In the genomic region with DNA sequence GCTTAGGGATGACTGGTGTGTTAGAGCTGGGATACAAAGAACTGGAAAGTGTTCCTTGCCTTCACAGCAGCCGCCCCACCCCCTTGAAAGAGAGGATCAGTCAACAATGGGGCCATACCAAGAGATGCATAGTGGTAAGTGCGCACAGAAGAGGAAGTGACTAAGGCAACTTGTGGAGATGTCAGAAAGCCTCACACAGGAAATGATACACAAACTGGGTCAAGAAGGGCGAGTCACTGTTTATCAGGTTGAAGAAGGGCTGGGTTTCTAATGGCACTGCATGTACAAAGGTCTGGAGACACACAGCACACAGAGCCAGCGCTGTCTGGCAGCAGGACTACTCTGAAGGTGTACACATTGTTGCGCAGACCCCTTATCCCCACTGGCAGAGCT, we compare ENCODE assay signal across 11 mouse cellular contexts. TPM values are rescaled to one million over a fixed set of nuclear protein-coding genes. Genes with fewer than 3 reads are reported as not detected.
DNase-seq lines count a peak whose midpoint lies in the region; ATAC-seq and TF ChIP-seq lines count a peak whose summit lies in the region.
"Had no signal": no experiment of that assay in that cellular context is flagged by ENCODE, and none has a peak within 500 bp of the region (broad histone marks: within the 10 kb centered on the region; RNA-seq: fewer than 3 reads in every experiment).

No protein-coding gene starts in this region.

- no peaks in the 10 kb centered on the region for H3K9me3 ChIP-seq in liver, postnatal 0 days (ENCODE audit: low read length)
- no peaks in the 10 kb centered on the region for H3K9me3 ChIP-seq in forebrain, postnatal 0 days (ENCODE audit: low read length)
- H3K9me3 ChIP-seq: limb, embryonic 15.5 days had no signal

- intact Hi-C loops in heart, adult 2 months (cut with DNase I) = no loop called here
- intact Hi-C loops in heart, postnatal 14 days (cut with DNase I) = loop anchor here (5.0 kb wide), 1 partner anchor 49 kb away; no protein-coding TSS in a partner anchor

- H3K4me3 ChIP-seq in heart, adult 2 months = no peak overlapping the region
- H3K4me3 ChIP-seq in bone marrow macrophage, adult 2 months (ENCODE audit: insufficient read depth, low read length) = no peak overlapping the region
- H3K4me3 ChIP-seq in liver, postnatal 0 days (ENCODE audit: low read depth, low read length) = no peak overlapping the region
- no peak overlapping the region for H3K4me3 ChIP-seq in forebrain, postnatal 0 days (ENCODE audit: low read depth, low read length)
- H3K4me3 ChIP-seq: limb, embryonic 15.5 days had no signal

- no peaks in the 10 kb centered on the region; the same call in 1 of the 2 replicates for H3K36me3 ChIP-seq in heart, adult 2 months (ENCODE audit: control insufficient read depth, insufficient read depth, low read length)
- H3K36me3 ChIP-seq in liver, postnatal 0 days (replicated peaks; ENCODE audit: insufficient read depth, low read length) = no peaks in the 10 kb centered on the region
- no peaks in the 10 kb centered on the region for H3K36me3 ChIP-seq in splenic B cell, adult 2 months (ENCODE audit: control insufficient read depth, insufficient read depth, low read length, poor library complexity, severe bottlenecking)
- no peaks in the 10 kb centered on the region for H3K36me3 ChIP-seq in forebrain, postnatal 0 days (ENCODE audit: insufficient read depth)
- H3K36me3 ChIP-seq: limb, embryonic 15.5 days had no signal

- H3K27me3 ChIP-seq in heart, adult 2 months (ENCODE audit: control insufficient read depth, insufficient read depth, low read length) = no peaks in the 10 kb centered on the region
- no peaks in the 10 kb centered on the region for H3K27me3 ChIP-seq in liver, postnatal 0 days (ENCODE audit: insufficient read depth, low read length)
- H3K27me3 ChIP-seq in splenic B cell, adult 2 months (ENCODE audit: control insufficient read depth, insufficient read depth, low read length, poor library complexity, severe bottlenecking) = no peaks in the 10 kb centered on the region
- no peaks in the 10 kb centered on the region for H3K27me3 ChIP-seq in forebrain, postnatal 0 days (ENCODE audit: insufficient read depth, low read length)
- H3K27me3 ChIP-seq: limb, embryonic 15.5 days had no signal

- no peak overlapping the region for H3K4me2 ChIP-seq in liver, postnatal 0 days (ENCODE audit: low read depth, low read length)
- no peak overlapping the region for H3K4me2 ChIP-seq in forebrain, postnatal 0 days (ENCODE audit: low read depth)
- H3K4me2 ChIP-seq: limb, embryonic 15.5 days had no signal

- no peak overlapping the region for H3K9ac ChIP-seq in heart, adult 2 months (ENCODE audit: low read depth, low read length)
- no peak overlapping the region for H3K9ac ChIP-seq in liver, postnatal 0 days (replicated peaks)
- no peak overlapping the region for H3K9ac ChIP-seq in forebrain, postnatal 0 days
- H3K9ac ChIP-seq: limb, embryonic 15.5 days had no signal

- no peaks in the 10 kb centered on the region for H3K79me2 ChIP-seq in heart, adult 2 months (replicated peaks; ENCODE audit: control insufficient read depth, insufficient read depth, low read length)

- TF ChIP-seq POLR2A in heart, adult 2 months (IDR thresholded peaks at IDR 0.05; ENCODE audit: insufficient read depth, low read depth, low read length) = no peak
- TF ChIP-seq POLR2A in bone marrow macrophage, adult 2 months (IDR thresholded peaks at IDR 0.05; ENCODE audit: borderline replicate concordance, low read depth, low read length) = no peak

- 69% methylated on average over 5 of the region's 5 CpGs for WGBS in heart, adult 2 months
- 38% methylated on average over 5 of the region's 5 CpGs for WGBS in liver, postnatal 0 days (ENCODE audit: insufficient replicate concordance)
- WGBS in forebrain, postnatal 0 days = 82% methylated on average over 5 of the region's 5 CpGs

- peak; percentile 31 to 37 for DNase-seq in heart, adult 2 months
- DNase-seq in heart, postnatal 14 days = no peak
- peak; percentile 33 for DNase-seq in liver, postnatal 0 days
- peak; percentile 49 for DNase-seq in splenic B cell, adult 2 months (ENCODE audit: low read depth, low spot score)
- DNase-seq in retina, postnatal 1 day = no peak
- DNase-seq in forebrain, postnatal 0 days = no peak
- DNase-seq in cerebellum, postnatal 10 days = no peak

- ATAC-seq in liver, postnatal 0 days = peak; percentile 76
- ATAC-seq in forebrain, postnatal 0 days = no peak

- peak overlapping the region; percentile 11 for H3K27ac ChIP-seq in heart, adult 2 months
- peak overlapping the region; percentile 75 for H3K27ac ChIP-seq in bone marrow macrophage, adult 2 months (ENCODE audit: insufficient read depth, low read depth, low read length)
- H3K27ac ChIP-seq in liver, postnatal 0 days (ENCODE audit: low read depth) = peak overlapping the region; percentile 74
- no peak overlapping the region for H3K27ac ChIP-seq in forebrain, postnatal 0 days (ENCODE audit: low read depth, low read length)
- H3K27ac ChIP-seq: limb, embryonic 15.5 days had no signal

- no peak for TF ChIP-seq CTCF in heart, adult 2 months (IDR thresholded peaks at IDR 0.05)
- TF ChIP-seq CTCF in bone marrow macrophage, adult 2 months (IDR thresholded peaks at IDR 0.05; ENCODE audit: low read depth, low read length) = no peak
- TF ChIP-seq CTCF in liver, postnatal 0 days (IDR thresholded peaks at IDR 0.05; ENCODE audit: low read depth) = no peak
- TF ChIP-seq CTCF in forebrain, postnatal 0 days (IDR thresholded peaks at IDR 0.05; ENCODE audit: low read depth) = no peak

- no peak for TF ChIP-seq EP300 in heart, adult 2 months (IDR thresholded peaks at IDR 0.05; ENCODE audit: insufficient read depth, low read depth, low read length)
- TF ChIP-seq EP300 in liver, postnatal 0 days (IDR thresholded peaks at IDR 0.05; ENCODE audit: low read depth) = peak; percentile 49

- peaks cover 7% of the 10 kb centered on the region for H3K4me1 ChIP-seq in heart, adult 2 months (ENCODE audit: control insufficient read depth, insufficient read depth, low read length)
- H3K4me1 ChIP-seq in bone marrow macrophage, adult 2 months (ENCODE audit: control insufficient read depth, insufficient read depth, low read length) = peaks cover 43% of the 10 kb centered on the region
- H3K4me1 ChIP-seq in liver, postnatal 0 days (ENCODE audit: insufficient read depth) = peaks cover 20% of the 10 kb centered on the region
- H3K4me1 ChIP-seq in forebrain, postnatal 0 days (ENCODE audit: insufficient read depth) = no peaks in the 10 kb centered on the region
- H3K4me1 ChIP-seq: limb, embryonic 15.5 days had no signal

RNA-seq across cellular contexts. Expression of a gene that starts 45.0 kb away (rescaled TPM):
- total RNA-seq in heart, adult 2 months (2021) = not detected
- polyA plus RNA-seq in heart, adult 2 months (2012; rRNA removed) = not detected in 2 replicates
- total RNA-seq in heart, postnatal 14 days (2021) = not detected
- polyA plus RNA-seq in bone marrow macrophage, adult 2 months (2012; ENCODE audit: insufficient read depth, insufficient read length, missing spikeins) = not detected in 2 replicates
- polyA plus RNA-seq in liver, postnatal 0 days (2015; fragmentation: Nextera tagmentation; extraction: Ambion mirVana) = not detected in 2 replicates
- total RNA-seq in forebrain, postnatal 0 days (2014; rRNA removed) = not detected in 2 replicates
- polyA plus RNA-seq in forebrain, postnatal 0 days (2015; fragmentation: Nextera tagmentation; extraction: Ambion mirVana) = not detected in 2 replicates
- total RNA-seq: ES-E14 had no signal
- polyA plus RNA-seq: kidney, embryonic 14.5 days; limb, embryonic 15.5 days had no signal

Comparison
In these comparisons a context has a peak if more than half of its experiments do, and no peak if none do; other contexts are left out.
1. DNase-seq: peak in heart, adult 2 months (2 of 2), liver, postnatal 0 days (single experiment) and splenic B cell, adult 2 months (single experiment); none in heart, postnatal 14 days (0 of 2), retina, postnatal 1 day (single experiment), forebrain, postnatal 0 days (single experiment) and cerebellum, postnatal 10 days (0 of 2).